Comparison of ENCODE assay signal across 13 mouse cellular contexts in genomic region chr7:30544327-30544726, GRCm38 (mm10).
"Had no signal": no experiment of that assay in that cellular context is flagged by ENCODE, and none has a peak within 500 bp of the region (broad histone marks: within the 10 kb centered on the region; RNA-seq: fewer than 3 reads in every experiment).

No protein-coding gene starts in this region.

- H3K4me2 ChIP-seq: kidney, embryonic 15.5 days; limb, embryonic 13.5 days; lung, embryonic 15.5 days; midbrain, embryonic 15.5 days; neural tube, embryonic 12.5 days had no signal

- H3K4me1 ChIP-seq: kidney, embryonic 15.5 days; limb, embryonic 13.5 days; lung, embryonic 15.5 days; midbrain, embryonic 15.5 days; neural tube, embryonic 12.5 days had no signal

- H3K27ac ChIP-seq: kidney, embryonic 15.5 days; limb, embryonic 13.5 days; lung, embryonic 15.5 days; macrophage; midbrain, embryonic 15.5 days; neural tube, embryonic 12.5 days had no signal

- DNase-seq: kidney, adult 2 months; kidney, postnatal 14 days; left cerebral cortex, postnatal 4 days; lung, postnatal 14 days; right cerebral cortex, postnatal 14 days; thymus, postnatal 36 days had no signal

- H3K9ac ChIP-seq: kidney, embryonic 15.5 days; limb, embryonic 13.5 days; lung, embryonic 15.5 days; midbrain, embryonic 15.5 days; neural tube, embryonic 12.5 days had no signal

- H3K27me3 ChIP-seq: kidney, embryonic 15.5 days; limb, embryonic 13.5 days; lung, embryonic 15.5 days; midbrain, embryonic 15.5 days; neural tube, embryonic 12.5 days had no signal

- H3K4me3 ChIP-seq: kidney, embryonic 15.5 days; limb, embryonic 13.5 days; lung, embryonic 15.5 days; midbrain, embryonic 15.5 days; neural tube, embryonic 12.5 days had no signal

- ATAC-seq: intestine, embryonic 16.5 days; midbrain, embryonic 15.5 days had no signal

- H3K9me3 ChIP-seq: kidney, embryonic 15.5 days; limb, embryonic 13.5 days; lung, embryonic 15.5 days; midbrain, embryonic 15.5 days; neural tube, embryonic 12.5 days had no signal
